ENCODE assay signal across 21 mouse cellular contexts in genomic region chr16:96160927-96161326, GRCm38 (mm10). TPM values are rescaled to one million over a fixed set of nuclear protein-coding genes. Genes with fewer than 3 reads are reported as not detected.
"Had no signal": no experiment of that assay in that cellular context is flagged by ENCODE, and none has a peak within 500 bp of the region (broad histone marks: within the 10 kb centered on the region; RNA-seq: fewer than 3 reads in every experiment).

No protein-coding gene starts in this region.

- ATAC-seq: liver, embryonic 12.5 days had no signal

- H3K27ac ChIP-seq: kidney, postnatal 0 days; layer of hippocampus, adult 2 months; limb, embryonic 10.5 days; limb, embryonic 13.5 days; liver, embryonic 12.5 days; liver, embryonic 15.5 days; lung, embryonic 15.5 days; neural tube, embryonic 13.5 days had no signal

- H3K27me3 ChIP-seq: limb, embryonic 13.5 days; lung, embryonic 15.5 days; neural tube, embryonic 13.5 days had no signal

- DNase-seq: kidney, adult 2 months; kidney, postnatal 25 days; layer of hippocampus, adult 9-11 months; liver; lung, adult 18-20 months; lung, postnatal 10 days; lung, postnatal 4 days; midbrain, embryonic 14.5 days; retina, postnatal 1 day; thymus, adult 18-20 months; thymus, postnatal 4 days had no signal

- H3K4me3 ChIP-seq: layer of hippocampus, adult 2 months; limb, embryonic 10.5 days; limb, embryonic 13.5 days; liver, embryonic 12.5 days; liver, embryonic 15.5 days; lung, embryonic 15.5 days; neural tube, embryonic 13.5 days had no signal

RNA-seq across cellular contexts. Expression of gene Lca5l, which starts 31.1 kb away (rescaled TPM):
- total RNA-seq: neutrophil, adult 5-6 weeks had no signal

RNA-seq across cellular contexts. Expression of gene Sh3bgr, which starts 39.3 kb away (rescaled TPM):
- total RNA-seq: megakaryocyte progenitor cell, adult 5-6 weeks; neutrophil, adult 5-6 weeks had no signal
